Mouse (Mus musculus) hindbrain, embryonic 12.5 days (tissue): ENCODE results near the gene G430095P16Rik. TPM values are rescaled to one million over a fixed set of nuclear protein-coding genes. Genes with fewer than 3 reads are reported as not detected.

ENCODE experiments used
- ATAC-seq: fragments of 200-750 bp; cut with Nextera tagmentation; 2 replicates; pipeline ENCODE4 v1.8.0; 2017; ENCODE audit warnings: moderate TSS enrichment; ENCODE audit not compliant: low FRiP score
- H3K27ac ChIP-seq: fragments of 300-500 bp; sonication (generic); 2 replicates; pipeline ENCODE4 v1.5.1; 2016; ENCODE audit warnings: mild to moderate bottlenecking
- H3K27me3 ChIP-seq: fragments of 300-500 bp; sonication (generic); 2 replicates; pipeline ENCODE4 v1.6.1; 2016; ENCODE audit warnings: mild to moderate bottlenecking
- H3K36me3 ChIP-seq: fragments of 300-500 bp; sonication (generic); 2 replicates; pipeline ENCODE4 v1.6.1; 2016; ENCODE audit warnings: mild to moderate bottlenecking
- H3K4me1 ChIP-seq: fragments of 300-500 bp; sonication (generic); 2 replicates; pipeline ENCODE4 v1.6.1; 2016
- H3K4me2 ChIP-seq: fragments of 300-500 bp; sonication (generic); replicated peaks from 2 replicates; pipeline ENCODE4 v1.6.1; 2016; ENCODE audit warnings: mild to moderate bottlenecking
- H3K4me3 ChIP-seq: fragments of 300-500 bp; sonication (generic); 2 replicates; pipeline ENCODE4 v1.5.1; 2016; ENCODE audit warnings: mild to moderate bottlenecking
- H3K9ac ChIP-seq: fragments of 300-500 bp; sonication (generic); 2 replicates; pipeline ENCODE4 v1.6.1; 2016; ENCODE audit warnings: mild to moderate bottlenecking, moderate library complexity
- H3K9me3 ChIP-seq: fragments of 300-500 bp; sonication (generic); replicated peaks from 2 replicates; pipeline ENCODE4 v1.6.1; 2016; ENCODE audit warnings: mild to moderate bottlenecking
- WGBS: fragments of 180-500 bp; shearing (Covaris S2); methylation state at CpG from one replicate; pipeline ENCODE4 v1.1.7; 2016; 5-methylcytosine and 5-hydroxymethylcytosine counted together
- polyA plus RNA-seq: library from polyadenylated mRNA; unstranded; fragments of >200 nt; fragmentation: Nextera tagmentation; extraction: Ambion mirVana; gene quantifications from 2 replicates; pipeline ENCODE4 v1.2.1, GENCODE M21; 2016

The G430095P16Rik gene
- polyA plus RNA-seq, 1 experiment from 2014 or later: 3.6 TPM

GRCm38 (mm10) chr8:84738715-84739400 lies 16.1 kb downstream of the G430095P16Rik start:
- no peak overlapping the region for H3K4me3 ChIP-seq
- 28% methylated on average over 10 of the region's 10 CpGs for WGBS
- no peak overlapping the region for H3K4me2 ChIP-seq
- peaks cover 65% of the 10 kb centered on the region for H3K4me1 ChIP-seq
- peak overlapping the region; percentile 20; the same call in 1 of the 2 replicates for H3K9ac ChIP-seq
- no peaks in the 10 kb centered on the region for H3K9me3 ChIP-seq
- ATAC-seq: no peak
- H3K27ac ChIP-seq: peak overlapping the region; percentile 48
- H3K27me3 ChIP-seq: peaks cover 99% of the 10 kb centered on the region
- no peaks in the 10 kb centered on the region for H3K36me3 ChIP-seq

- no peaks in the 10 kb centered on the region for H3K36me3 ChIP-seq
- H3K4me3 ChIP-seq: no peak overlapping the region
- no peaks in the 10 kb centered on the region for H3K9me3 ChIP-seq
- H3K9ac ChIP-seq: no peak overlapping the region; the same call in 1 of the 2 replicates
- ATAC-seq: no peak
- 5% methylated on average over 1 of the region's 1 CpGs for WGBS
- H3K4me2 ChIP-seq: no peak overlapping the region
- H3K27me3 ChIP-seq: peaks cover 99% of the 10 kb centered on the region
- peaks cover 70% of the 10 kb centered on the region for H3K4me1 ChIP-seq
- H3K27ac ChIP-seq: peak overlapping the region; percentile 48; the same call in 1 of the 2 replicates
Measured at GRCm38 (mm10) chr8:84739401-84739742, 16.6 kb downstream of the G430095P16Rik start.

DNA sequence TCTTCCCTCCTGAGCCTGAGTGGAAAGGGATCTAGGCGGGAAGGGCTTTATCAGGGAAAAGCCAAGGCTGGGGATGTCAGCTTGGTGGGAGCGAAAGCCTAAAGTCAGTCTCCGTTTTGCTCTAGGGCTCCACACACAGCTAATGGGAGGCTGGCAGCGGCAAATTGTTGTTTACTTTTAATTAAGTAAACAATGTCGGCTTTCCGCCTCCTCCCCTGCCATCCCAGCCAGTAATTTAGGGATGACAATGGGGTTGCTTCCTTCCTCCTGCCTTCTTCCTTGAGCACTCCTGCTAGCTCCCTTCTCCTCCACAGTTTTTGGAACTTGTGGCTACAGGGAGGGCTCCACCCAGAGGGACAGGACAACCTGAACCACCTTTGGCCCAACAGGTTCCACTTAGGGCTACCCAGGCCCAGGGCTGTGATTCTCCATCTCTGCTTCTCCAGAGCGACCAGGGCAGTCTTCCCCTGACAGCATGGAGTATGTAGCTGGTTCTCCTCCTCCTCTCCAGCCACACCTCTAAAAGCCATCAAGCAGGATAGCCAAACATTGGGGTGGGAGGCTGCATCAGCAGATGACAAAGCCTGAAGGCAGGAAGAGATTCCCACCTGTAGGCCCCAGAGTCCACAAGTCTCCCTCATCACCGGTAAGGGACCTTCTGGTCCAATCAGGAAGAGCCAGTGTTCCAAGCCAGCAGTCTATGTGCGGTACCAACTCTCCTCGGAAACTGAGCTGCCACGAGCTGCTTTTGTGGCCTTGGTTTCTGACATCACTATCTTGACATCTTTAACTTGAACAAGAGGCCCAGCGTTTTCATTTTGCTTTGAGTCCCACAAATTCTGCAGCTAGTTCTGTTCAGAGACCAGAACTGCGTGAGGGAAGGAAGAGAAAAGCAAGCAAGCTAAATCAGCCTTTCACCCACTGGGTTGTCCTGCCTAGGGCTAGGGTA lies 18.4 kb downstream of the G430095P16Rik start:
- Histone ChIP-seq H3K27ac (peak overlapping the region; percentile 80), H3K27me3 (peaks cover 99% of the 10 kb centered on the region)
- WGBS: 30% methylated on average over 13 of the region's 13 CpGs

GRCm38 (mm10) chr8:84742171-84743053 lies 19.6 kb downstream of the G430095P16Rik start:
- Histone ChIP-seq H3K4me2 (peak overlapping the region; percentile 33), H3K4me1 (peaks cover 94% of the 10 kb centered on the region), H3K9me3 (no peaks in the 10 kb centered on the region), H3K9ac (peak overlapping the region; percentile 33; the same call in 1 of the 2 replicates), H3K4me3 (no peak overlapping the region), H3K27me3 (peaks cover 100% of the 10 kb centered on the region), H3K27ac (peak overlapping the region; percentile 80), H3K36me3 (no peaks in the 10 kb centered on the region)
- peak; percentile 38 for ATAC-seq
- WGBS: 2% methylated on average over 32 of the region's 32 CpGs

More for the DNA sequence above, 18.4 kb downstream of the G430095P16Rik start:
- H3K4me1 ChIP-seq: peaks cover 88% of the 10 kb centered on the region
- no peak overlapping the region for H3K4me2 ChIP-seq
- no peak for ATAC-seq
- no peaks in the 10 kb centered on the region for H3K36me3 ChIP-seq
- H3K9ac ChIP-seq: no peak overlapping the region
- no peak overlapping the region for H3K4me3 ChIP-seq
- no peaks in the 10 kb centered on the region for H3K9me3 ChIP-seq

GRCm38 (mm10) chr8:84743054-84743415 lies 20.2 kb downstream of the G430095P16Rik start:
- 0 out of 2 replicates have a peak overlapping the region, but pooled peaks have one; percentile 33 for H3K9ac ChIP-seq
- H3K4me1 ChIP-seq: peaks cover 90% of the 10 kb centered on the region
- peak overlapping the region; percentile 80 for H3K27ac ChIP-seq
- no peaks in the 10 kb centered on the region for H3K9me3 ChIP-seq
- WGBS: 5% methylated on average over 10 of the region's 10 CpGs
- no peaks in the 10 kb centered on the region for H3K36me3 ChIP-seq
- H3K27me3 ChIP-seq: peaks cover 100% of the 10 kb centered on the region
- ATAC-seq: no peak; the same call in 1 of the 2 replicates
- H3K4me2 ChIP-seq: peak overlapping the region; percentile 33
- no peak overlapping the region for H3K4me3 ChIP-seq

DNA sequence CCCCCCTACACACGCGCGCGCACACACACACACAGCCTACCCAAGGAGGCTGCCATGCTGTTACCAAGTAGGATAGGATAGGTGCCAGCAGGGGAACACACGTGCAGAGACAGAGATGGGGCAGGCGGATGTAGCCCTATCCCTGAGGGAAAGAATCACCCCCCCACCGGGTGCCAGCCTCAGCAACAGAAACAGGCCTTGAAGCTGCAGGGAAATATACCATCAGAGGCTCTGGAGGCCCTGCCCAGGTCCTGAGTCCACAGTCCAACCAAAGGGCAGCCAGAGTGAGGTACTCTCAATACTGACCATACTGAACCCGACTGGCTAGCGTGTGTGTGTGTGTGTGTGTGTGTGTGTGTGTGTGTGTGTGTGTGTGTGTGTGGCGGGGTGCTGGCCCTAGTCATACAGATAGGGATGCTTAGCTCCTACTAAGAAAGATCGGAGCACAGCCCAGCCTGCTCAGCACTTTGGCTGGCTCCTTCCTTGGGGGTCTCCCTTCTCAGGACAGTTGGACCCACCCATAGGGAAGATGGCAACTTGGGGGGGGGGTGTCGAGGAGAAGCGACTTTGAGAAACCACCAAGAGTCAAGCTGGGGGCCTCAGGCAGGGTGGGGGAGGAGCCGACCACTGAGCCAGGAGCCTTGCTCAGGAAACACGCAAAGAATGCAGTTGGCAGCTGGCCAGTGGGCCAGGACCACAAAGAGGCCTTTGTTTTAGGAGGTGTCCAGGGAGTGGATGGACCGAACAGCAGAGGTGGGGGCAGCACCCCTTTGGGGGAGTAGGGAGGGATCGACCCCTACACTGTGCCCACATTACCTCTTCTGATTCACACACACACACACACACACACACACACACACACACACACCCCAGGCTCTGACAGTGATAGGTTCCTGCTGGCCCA lies 21.0 kb downstream of the G430095P16Rik start:
- H3K4me2 ChIP-seq: peak overlapping the region; percentile 33
- ATAC-seq: peak; percentile 72
- H3K27ac ChIP-seq: peak overlapping the region; percentile 80
- H3K4me1 ChIP-seq: peaks cover 82% of the 10 kb centered on the region
- H3K36me3 ChIP-seq: no peaks in the 10 kb centered on the region
- peak overlapping the region; percentile 28; the same call in 1 of the 2 replicates for H3K9ac ChIP-seq
- H3K4me3 ChIP-seq: no peak overlapping the region
- H3K9me3 ChIP-seq: no peaks in the 10 kb centered on the region
- 5% methylated on average over 16 of the region's 17 CpGs for WGBS
- peaks cover 100% of the 10 kb centered on the region for H3K27me3 ChIP-seq

GRCm38 (mm10) chr8:84745032-84745925 lies 22.5 kb downstream of the G430095P16Rik start:
- Histone ChIP-seq H3K4me3 (no peak overlapping the region), H3K36me3 (no peaks in the 10 kb centered on the region), H3K9ac (peak overlapping the region; percentile 53), H3K4me1 (peaks cover 78% of the 10 kb centered on the region), H3K27me3 (peaks cover 100% of the 10 kb centered on the region), H3K9me3 (no peaks in the 10 kb centered on the region), H3K27ac (peak overlapping the region; percentile 80), H3K4me2 (peak overlapping the region; percentile 27)
- 4% methylated on average over 17 of the region's 17 CpGs for WGBS
- no peak for ATAC-seq

DNA sequence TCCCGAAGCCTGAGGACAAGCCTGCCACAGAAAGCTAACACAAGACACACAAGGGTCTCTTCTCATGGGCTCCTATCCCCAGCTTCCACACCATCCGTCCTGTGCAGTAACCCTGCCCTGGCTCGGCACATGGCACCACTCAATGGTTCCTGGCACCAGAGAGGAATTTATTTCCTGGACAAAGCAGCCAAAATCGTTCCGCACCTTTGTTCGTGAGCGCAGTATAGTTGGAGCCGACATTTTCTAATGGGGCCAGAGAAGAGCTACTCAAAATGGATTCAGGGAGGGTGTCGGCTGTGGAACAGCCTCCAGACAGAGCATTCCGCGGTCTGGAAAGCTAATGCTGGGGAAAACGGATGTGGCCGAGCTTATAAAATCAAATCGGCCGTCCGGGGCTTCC lies 26.7 kb downstream of the G430095P16Rik start:
- Histone ChIP-seq H3K4me2 (no peak overlapping the region), H3K4me3 (no peak overlapping the region), H3K27ac (no peak overlapping the region), H3K27me3 (peaks cover 100% of the 10 kb centered on the region), H3K4me1 (peaks cover 55% of the 10 kb centered on the region), H3K36me3 (no peaks in the 10 kb centered on the region), H3K9me3 (no peaks in the 10 kb centered on the region), H3K9ac (no peak overlapping the region)
- WGBS: 77% methylated on average over 16 of the region's 16 CpGs
- ATAC-seq: no peak

DNA sequence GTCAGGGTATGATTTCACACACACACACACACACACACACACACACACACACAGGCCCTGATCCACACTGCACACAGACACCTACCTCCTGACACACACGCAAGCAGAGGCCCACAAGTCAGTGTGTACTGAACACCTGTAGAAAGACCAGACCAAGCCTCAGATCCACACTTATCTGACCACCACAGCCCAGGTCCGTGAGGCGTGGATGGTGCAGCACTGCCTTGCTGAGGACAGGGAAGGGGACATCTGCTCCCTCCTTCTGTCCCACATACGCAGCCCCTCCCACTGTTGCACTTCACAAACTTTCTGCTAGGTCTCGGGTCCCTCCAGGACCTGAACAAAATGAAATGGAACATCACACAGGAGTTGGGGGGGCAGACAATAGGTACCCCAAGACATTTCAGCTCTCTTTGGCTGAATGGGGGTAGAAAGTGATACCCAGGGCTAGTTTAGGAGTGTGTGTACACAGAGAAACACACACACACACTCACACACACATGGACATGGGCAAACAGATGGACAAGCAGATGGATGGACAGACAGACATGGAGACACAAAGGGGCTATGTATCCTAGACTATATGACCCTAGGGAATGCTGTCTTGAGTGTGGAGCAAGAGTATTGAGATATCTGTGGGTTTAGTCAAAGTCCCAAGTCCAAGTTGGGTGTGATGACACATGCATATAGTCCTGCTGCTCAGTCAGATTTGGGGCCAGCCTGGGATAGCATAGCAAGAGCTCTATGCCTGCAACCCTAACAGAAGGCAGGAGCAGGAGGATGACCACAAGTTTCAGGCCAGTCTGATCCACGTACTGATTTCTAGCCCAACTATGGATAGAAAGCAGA lies 30.2 kb downstream of the G430095P16Rik start:
- H3K36me3 ChIP-seq: no peaks in the 10 kb centered on the region
- peaks cover 97% of the 10 kb centered on the region for H3K27me3 ChIP-seq
- no peak overlapping the region for H3K4me3 ChIP-seq
- WGBS: 69% methylated on average over 6 of the region's 6 CpGs
- H3K9me3 ChIP-seq: no peaks in the 10 kb centered on the region
- peaks cover 29% of the 10 kb centered on the region for H3K4me1 ChIP-seq
- no peak overlapping the region for H3K4me2 ChIP-seq
- no peak for ATAC-seq
- no peak overlapping the region for H3K27ac ChIP-seq
- H3K9ac ChIP-seq: no peak overlapping the region

- Histone ChIP-seq H3K4me1 (peaks cover 13% of the 10 kb centered on the region), H3K4me2 (no peak overlapping the region), H3K9ac (no peak overlapping the region), H3K4me3 (no peak overlapping the region), H3K36me3 (no peaks in the 10 kb centered on the region), H3K9me3 (no peaks in the 10 kb centered on the region), H3K27ac (no peak overlapping the region), H3K27me3 (peaks cover 96% of the 10 kb centered on the region)
- no peak for ATAC-seq
- WGBS: 40% methylated on average over 5 of the region's 5 CpGs
Measured at GRCm38 (mm10) chr8:84757501-84757900, 34.7 kb downstream of the G430095P16Rik start.
